ENCODE assay signal across 12 mouse cellular contexts in genomic region chr9:58567682-58568081, GRCm38 (mm10). TPM values are rescaled to one million over a fixed set of nuclear protein-coding genes. Genes with fewer than 3 reads are reported as not detected.
DNase-seq lines count a peak whose midpoint lies in the region; ATAC-seq lines count a peak whose summit lies in the region.
"Had no signal": no experiment of that assay in that cellular context is flagged by ENCODE, and none has a peak within 500 bp of the region (broad histone marks: within the 10 kb centered on the region; RNA-seq: fewer than 3 reads in every experiment).

No protein-coding gene starts in this region.

- no peak overlapping the region for H3K9ac ChIP-seq in liver, embryonic 11.5 days (ENCODE audit: low read depth, low read length)
- no peak overlapping the region for H3K9ac ChIP-seq in liver, embryonic 12.5 days
- H3K9ac ChIP-seq: hindbrain, embryonic 15.5 days; limb, embryonic 12.5 days; neural tube, embryonic 12.5 days had no signal

- H3K4me2 ChIP-seq in liver, embryonic 11.5 days: no peak overlapping the region
- no peak overlapping the region for H3K4me2 ChIP-seq in liver, embryonic 12.5 days
- H3K4me2 ChIP-seq: hindbrain, embryonic 15.5 days; limb, embryonic 12.5 days; neural tube, embryonic 12.5 days had no signal

- no peaks in the 10 kb centered on the region for H3K36me3 ChIP-seq in liver, embryonic 11.5 days (ENCODE audit: control insufficient read depth, insufficient read depth, low read length)
- H3K36me3 ChIP-seq in liver, embryonic 12.5 days: no peaks in the 10 kb centered on the region
- H3K36me3 ChIP-seq: hindbrain, embryonic 15.5 days; limb, embryonic 12.5 days; neural tube, embryonic 12.5 days had no signal

- H3K4me1 ChIP-seq in liver, embryonic 11.5 days (replicated peaks; ENCODE audit: control insufficient read depth, insufficient read depth, low read length): no peaks in the 10 kb centered on the region
- H3K4me1 ChIP-seq in liver, embryonic 12.5 days: no peaks in the 10 kb centered on the region
- H3K4me1 ChIP-seq: hindbrain, embryonic 15.5 days; limb, embryonic 12.5 days; neural tube, embryonic 12.5 days had no signal

- H3K4me3 ChIP-seq in liver, embryonic 11.5 days (ENCODE audit: low read depth, low read length): no peak overlapping the region
- H3K4me3 ChIP-seq in liver, embryonic 12.5 days: no peak overlapping the region
- H3K4me3 ChIP-seq: hindbrain, embryonic 15.5 days; limb, embryonic 12.5 days; neural tube, embryonic 12.5 days had no signal

- H3K9me3 ChIP-seq in liver, embryonic 11.5 days (ENCODE audit: control insufficient read depth, low read length): no peaks in the 10 kb centered on the region
- no peaks in the 10 kb centered on the region for H3K9me3 ChIP-seq in liver, embryonic 12.5 days (replicated peaks)
- H3K9me3 ChIP-seq: hindbrain, embryonic 15.5 days; neural tube, embryonic 12.5 days had no signal

- ATAC-seq in CD4-positive, CD25-positive, alpha-beta regulatory T cell, adult 4 months: no peak
- no peak for ATAC-seq in liver, embryonic 11.5 days (replicated peaks; ENCODE audit: low FRiP score)
- ATAC-seq in liver, embryonic 12.5 days: no peak

- H3K27me3 ChIP-seq in liver, embryonic 11.5 days (replicated peaks; ENCODE audit: control insufficient read depth, insufficient read depth, low read length): no peaks in the 10 kb centered on the region
- H3K27me3 ChIP-seq in liver, embryonic 12.5 days (replicated peaks): peaks cover 5% of the 10 kb centered on the region; the same call in 1 of the 2 replicates
- H3K27me3 ChIP-seq: hindbrain, embryonic 15.5 days; limb, embryonic 12.5 days; neural tube, embryonic 12.5 days had no signal

- DNase-seq in CD4-positive, CD25-positive, alpha-beta regulatory T cell, adult 2 months (ENCODE audit: low read depth, low spot score): peak; percentile 66
- peak; percentile 26 for DNase-seq in liver, embryonic 11.5 days (ENCODE audit: low spot score)
- DNase-seq in ZHBTc4 (ENCODE audit: low read depth, low spot score): peak; percentile 81
- DNase-seq in natural killer cell, adult 2 months (ENCODE audit: low spot score in 2 of 2): peak; percentile 25 to 48
- DNase-seq in right cerebral cortex, adult 2 months (ENCODE audit: low spot score in 2 of 2): no peak
- DNase-seq in frontal cortex, adult 2 months (ENCODE audit: extremely low spot score in 1 of 2, low spot score in 1 of 2): no peak
- DNase-seq: cerebellum, adult 11 months had no signal

- H3K27ac ChIP-seq in liver, embryonic 11.5 days (ENCODE audit: low read depth, low read length): no peak overlapping the region
- no peak overlapping the region for H3K27ac ChIP-seq in liver, embryonic 12.5 days
- H3K27ac ChIP-seq: hindbrain, embryonic 15.5 days; limb, embryonic 12.5 days; neural tube, embryonic 12.5 days had no signal

RNA-seq across cellular contexts. Expression of gene Cd276, which starts 12.4 kb away (rescaled TPM):
- not detected for polyA plus RNA-seq in CD4-positive, CD25-positive, alpha-beta regulatory T cell, adult 4 months (2017; shearing (Covaris generic))
- polyA plus RNA-seq in liver, embryonic 11.5 days (2014; fragmentation: Nextera tagmentation; extraction: Ambion mirVana): 14.9 and 17.8 TPM in 2 replicates
- polyA plus RNA-seq in liver, embryonic 12.5 days (2016; fragmentation: Nextera tagmentation; extraction: Ambion mirVana): 5.9 and 6.2 TPM in 2 replicates
- polyA plus RNA-seq in frontal cortex, adult 2 months (2012; rRNA removed): 15.8 and 16.2 TPM in 2 replicates

RNA-seq across cellular contexts. Expression of gene Nptn, which starts 14.4 kb away (rescaled TPM):
- 10 to 100 TPM; 70.3 to 72.6 TPM for polyA plus RNA-seq in CD4-positive, CD25-positive, alpha-beta regulatory T cell, adult 4 months (2017; shearing (Covaris generic))
- polyA plus RNA-seq in liver, embryonic 11.5 days (2014; fragmentation: Nextera tagmentation; extraction: Ambion mirVana): 113 and 114 TPM in 2 replicates
- polyA plus RNA-seq in liver, embryonic 12.5 days (2016; fragmentation: Nextera tagmentation; extraction: Ambion mirVana): 93.9 and 95.3 TPM in 2 replicates
- polyA plus RNA-seq in frontal cortex, adult 2 months (2012; rRNA removed): 986 and 1,010 TPM in 2 replicates

Comparison
In these comparisons a context has a peak if more than half of its experiments do, and no peak if none do; other contexts are left out.
1. DNase-seq: peak in CD4-positive, CD25-positive, alpha-beta regulatory T cell, adult 2 months (single experiment), liver, embryonic 11.5 days (single experiment), ZHBTc4 (single experiment) and natural killer cell, adult 2 months (2 of 2); none in right cerebral cortex, adult 2 months (0 of 2) and frontal cortex, adult 2 months (0 of 2).